Mouse (Mus musculus) bone marrow macrophage, adult 2 months (primary cell): ENCODE results near the gene Pigl.

ENCODE experiments used
- CTCF ChIP-seq: IDR thresholded peaks from 2 replicates; pipeline ENCODE4 v1.5.1; 2012; ENCODE audit warnings: low read depth, mild to moderate bottlenecking, low read length, moderate library complexity
- POLR2A ChIP-seq: IDR thresholded peaks from 2 replicates; pipeline ENCODE4 v1.6.1; 2012; ENCODE audit warnings: mild to moderate bottlenecking, low read depth, low read length, borderline replicate concordance

DNA sequence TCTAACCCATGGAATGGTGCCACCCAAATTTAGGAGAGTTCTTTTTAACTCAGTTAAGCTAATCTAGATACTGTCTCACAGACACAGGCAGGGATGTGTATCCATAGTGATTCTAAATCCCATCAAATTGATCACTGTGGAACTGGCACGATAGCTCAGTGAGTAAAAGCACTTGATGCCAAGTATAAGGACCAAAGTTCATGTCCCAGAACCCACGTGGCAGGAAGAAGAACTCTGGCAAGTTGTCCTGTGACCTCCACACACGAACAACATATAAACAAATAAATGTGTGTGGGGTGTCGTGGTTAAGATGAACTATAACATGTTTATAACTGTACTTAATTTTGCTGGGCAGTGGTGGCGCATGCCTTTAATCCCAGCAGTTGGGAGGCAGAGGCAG is 21.3 kb downstream of the Pigl start:
- TF ChIP-seq CTCF = no peak
- no peak for TF ChIP-seq POLR2A
